Mouse (Mus musculus) MN1 (cell line): ENCODE data around the gene Cnga4.
"Not testable (repeated sequence)": the region's sequence is repeated elsewhere in the genome, so short reads cannot be mapped to it uniquely, and the experiment has no call there.

Source experiments
- DNase-seq: peaks from one replicate; pipeline ENCODE4 v3.0.0-alpha.2; 2016; ENCODE audit warnings: low spot score

Cnga4 gene

DNA sequence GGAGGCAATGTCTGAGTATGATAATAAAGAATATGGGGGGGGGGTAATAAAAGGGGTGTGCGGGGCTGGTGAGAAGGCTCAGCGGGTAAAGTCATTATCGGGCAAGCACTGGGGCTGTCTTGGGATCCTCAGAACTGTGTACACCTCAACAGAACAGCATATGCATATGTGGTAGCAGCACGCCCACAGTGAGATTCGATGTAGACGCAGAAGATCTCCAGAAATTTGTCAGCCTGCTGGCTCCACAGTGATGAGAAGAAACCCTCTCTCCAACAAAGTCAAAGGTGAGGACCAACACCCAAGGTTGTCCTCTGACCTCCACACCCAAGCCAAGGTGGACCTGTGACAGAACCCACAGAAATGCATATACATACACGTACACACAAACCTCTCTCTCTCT is 12.2 kb downstream of the Cnga4 start:
- DNase-seq, result no peak

DNA sequence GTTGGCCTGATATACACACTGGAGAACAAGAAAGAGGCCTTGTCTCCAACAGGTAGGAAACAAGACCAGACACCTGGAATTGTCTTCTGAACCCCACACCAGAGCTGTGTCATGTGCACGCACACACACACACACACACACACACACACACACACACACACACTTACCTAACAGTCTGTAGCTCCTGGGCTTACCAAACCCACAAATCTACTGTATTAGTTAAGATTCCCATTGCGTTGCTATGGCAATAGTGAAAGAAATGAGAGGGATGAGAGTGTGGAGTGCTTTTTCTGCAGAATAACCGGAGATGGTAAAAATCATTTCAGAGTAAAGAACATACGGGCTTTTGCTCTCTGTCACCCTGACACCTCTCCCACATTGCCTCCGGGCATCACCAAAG is 13.7 kb downstream of the Cnga4 start:
- no peak for DNase-seq

DNA sequence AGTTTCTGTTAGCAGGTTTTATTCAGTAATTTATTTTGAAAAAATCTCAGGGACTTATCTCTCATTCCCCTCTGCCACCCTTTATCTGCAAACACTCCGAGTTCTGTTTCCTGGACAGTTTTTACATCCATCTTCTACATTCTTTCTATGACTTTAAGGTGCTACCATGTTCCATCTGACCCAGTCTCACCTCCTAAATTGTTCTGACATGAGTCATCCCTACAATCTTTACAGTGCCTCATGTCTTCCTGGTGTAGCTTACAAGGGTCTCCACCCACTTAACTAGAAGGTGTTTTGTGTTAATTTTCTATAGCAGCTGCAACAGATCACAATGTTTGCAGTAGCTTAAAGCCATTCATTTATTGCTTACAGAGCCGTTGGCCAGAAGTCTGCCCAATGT is 16.5 kb downstream of the Cnga4 start:
- DNase-seq, result no peak

DNA sequence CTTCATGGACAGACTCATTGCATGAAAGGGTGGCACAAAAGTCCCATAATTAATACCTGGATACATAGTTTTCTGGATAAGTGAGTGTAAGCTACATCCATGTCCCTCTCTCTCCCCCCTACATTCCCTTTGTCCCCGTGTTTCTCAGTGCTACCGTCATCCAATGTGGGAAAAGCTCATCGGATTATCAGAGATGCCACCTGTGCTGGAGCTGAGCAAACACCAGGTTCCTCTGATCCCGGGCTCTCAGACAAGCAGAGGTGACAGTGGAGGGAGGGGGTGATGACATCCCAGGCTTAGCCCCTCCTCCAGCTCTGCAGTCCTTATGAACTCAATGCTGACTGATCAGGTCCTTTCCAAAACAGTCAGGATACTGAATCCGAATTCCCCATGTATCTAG is 20.0 kb downstream of the Cnga4 start:
- DNase-seq, result no peak

DNA sequence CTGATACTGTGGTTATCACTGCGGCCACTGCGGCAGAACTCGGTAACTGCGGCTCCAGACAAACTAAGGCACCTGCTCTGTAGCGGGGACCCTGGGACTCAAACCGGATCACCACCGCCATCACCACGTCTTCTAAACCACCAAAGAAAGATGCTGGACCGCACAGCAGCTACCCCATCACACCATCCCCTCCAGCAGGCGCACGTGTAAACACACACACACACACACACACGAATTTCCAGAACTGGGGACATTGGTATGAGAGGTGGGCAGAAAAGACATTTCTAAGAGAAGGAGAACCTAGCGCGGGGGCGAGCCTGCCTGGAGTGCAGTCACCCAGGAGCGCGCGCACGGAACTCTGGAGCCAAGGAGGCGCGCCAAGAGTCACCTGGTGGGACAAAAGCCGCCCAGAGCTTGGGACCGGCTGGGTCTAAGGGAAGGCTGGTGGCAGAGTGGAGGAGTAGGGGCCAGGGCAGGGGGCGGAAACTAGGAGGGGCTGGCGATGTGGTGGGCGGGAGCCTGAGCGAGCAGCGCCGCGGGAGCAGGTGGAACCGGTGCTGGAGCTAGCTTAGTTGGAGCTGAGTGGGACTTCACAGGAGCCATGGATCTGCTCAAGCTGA is 21.2 kb downstream of the Cnga4 start, which contains the start of gene Cckbr:
TSS of gene Cckbr (plus strand) at position 308 of the 620 bp plus-strand sequence.
- no peak for DNase-seq

DNA sequence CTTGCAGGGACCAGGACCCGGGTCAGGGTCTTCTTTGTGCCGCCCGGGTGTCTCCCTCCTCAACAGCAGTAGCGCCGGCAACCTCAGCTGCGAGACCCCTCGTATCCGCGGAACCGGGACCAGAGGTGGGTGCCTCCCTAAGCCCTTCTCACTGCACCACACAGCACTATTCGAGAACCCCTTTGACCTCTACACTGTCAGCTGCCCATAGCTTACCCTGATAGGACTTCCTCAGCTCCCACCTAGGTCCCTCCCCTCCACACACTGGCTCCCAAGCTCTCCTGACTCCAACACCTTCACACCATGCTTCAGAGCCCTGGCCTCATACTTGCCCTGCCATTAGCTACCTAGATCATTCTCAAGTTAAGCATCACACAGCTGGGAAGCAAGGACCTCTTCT is 21.7 kb downstream of the Cnga4 start:
- DNase-seq, result no peak

DNA sequence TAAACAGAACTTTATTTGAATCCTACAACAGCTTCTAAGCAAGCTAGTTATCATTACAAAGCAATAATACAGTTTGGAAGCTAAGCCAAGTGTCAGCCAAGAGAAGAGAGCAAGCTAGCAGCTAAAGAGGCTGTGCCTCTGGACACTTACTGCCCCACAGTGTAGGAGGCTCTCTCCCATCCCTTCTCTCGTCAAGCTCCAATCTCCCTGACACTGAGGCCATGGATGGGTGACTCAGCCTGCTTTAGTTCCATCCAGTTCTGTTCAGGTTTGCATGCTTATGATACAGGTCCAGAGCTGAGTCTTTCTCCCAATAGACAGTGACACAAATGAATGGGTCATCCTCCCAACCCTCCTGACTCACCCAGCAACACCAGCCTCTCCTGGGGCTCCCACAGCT is 27.7 kb downstream of the Cnga4 start:
- DNase-seq, result no peak

DNA sequence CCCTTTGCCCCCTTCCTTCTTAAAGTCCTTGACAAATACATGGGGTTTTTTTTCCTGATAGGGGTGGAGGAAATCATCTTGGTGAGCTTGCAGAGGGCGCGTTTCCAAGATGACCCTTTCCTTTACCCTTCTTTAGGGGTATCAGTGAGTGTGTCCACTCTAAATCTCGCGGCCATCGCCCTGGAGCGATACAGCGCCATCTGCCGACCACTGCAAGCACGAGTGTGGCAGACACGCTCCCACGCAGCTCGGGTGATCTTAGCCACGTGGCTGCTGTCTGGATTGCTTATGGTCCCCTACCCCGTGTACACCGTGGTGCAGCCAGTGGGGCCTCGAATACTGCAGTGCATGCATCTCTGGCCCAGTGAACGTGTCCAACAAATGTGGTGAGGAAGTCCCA is 29.5 kb downstream of the Cnga4 start:
- DNase-seq, result no peak

DNA sequence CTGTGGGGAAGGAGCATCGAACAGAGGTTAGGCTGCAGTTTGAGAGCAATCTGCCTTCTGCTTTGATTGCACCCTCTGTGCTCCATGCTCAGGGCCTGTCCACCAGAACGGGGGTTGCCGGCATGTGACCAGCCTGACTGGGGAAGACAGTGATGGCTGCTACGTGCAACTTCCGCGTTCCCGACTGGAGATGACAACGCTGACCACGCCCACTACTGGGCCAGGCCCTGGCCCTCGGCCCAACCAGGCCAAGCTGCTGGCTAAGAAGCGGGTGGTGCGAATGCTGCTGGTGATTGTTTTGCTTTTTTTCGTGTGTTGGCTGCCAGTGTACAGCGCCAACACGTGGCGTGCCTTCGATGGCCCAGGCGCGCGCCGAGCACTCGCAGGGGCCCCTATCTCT is 30.4 kb downstream of the Cnga4 start:
- DNase-seq, result no peak

DNA sequence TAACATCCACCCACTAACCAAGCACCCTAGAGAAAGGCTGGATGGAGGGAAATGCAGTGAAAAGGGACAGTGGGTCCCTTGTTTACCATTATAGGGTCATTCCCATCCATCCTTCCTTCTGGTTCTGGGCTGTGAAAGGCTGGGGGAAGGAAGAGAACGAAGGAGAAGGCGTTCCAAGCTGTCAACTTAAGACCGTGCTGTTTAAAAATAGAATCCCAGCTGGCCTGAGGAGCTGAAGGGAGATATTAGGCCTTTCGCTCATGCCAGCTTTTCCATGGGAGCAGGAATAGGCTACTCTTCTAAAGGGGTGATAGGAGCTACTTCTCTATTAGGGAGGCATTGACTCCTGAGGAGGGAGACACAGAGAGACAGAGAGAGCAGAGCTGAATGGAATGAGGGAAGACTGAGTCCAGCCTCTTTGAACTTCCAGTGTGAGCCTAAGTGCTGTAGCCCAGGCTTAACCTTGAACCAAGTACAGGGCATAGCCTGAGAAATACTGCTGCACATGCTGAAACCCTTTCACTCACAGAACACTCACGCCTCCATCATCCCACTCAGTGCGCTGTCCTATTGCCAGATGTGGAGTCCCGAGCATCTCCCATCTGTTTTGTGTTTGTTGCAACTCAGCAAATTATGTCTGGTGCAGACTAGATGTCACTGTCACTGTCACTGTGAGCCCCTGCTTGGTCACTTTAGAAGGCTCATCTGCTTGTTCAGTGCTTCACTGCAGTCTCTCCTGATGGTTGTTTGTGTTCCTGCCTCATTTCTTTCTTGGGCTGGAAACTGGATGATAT is 33.8 kb downstream of the Cnga4 start:
- DNase-seq, result no peak

DNA sequence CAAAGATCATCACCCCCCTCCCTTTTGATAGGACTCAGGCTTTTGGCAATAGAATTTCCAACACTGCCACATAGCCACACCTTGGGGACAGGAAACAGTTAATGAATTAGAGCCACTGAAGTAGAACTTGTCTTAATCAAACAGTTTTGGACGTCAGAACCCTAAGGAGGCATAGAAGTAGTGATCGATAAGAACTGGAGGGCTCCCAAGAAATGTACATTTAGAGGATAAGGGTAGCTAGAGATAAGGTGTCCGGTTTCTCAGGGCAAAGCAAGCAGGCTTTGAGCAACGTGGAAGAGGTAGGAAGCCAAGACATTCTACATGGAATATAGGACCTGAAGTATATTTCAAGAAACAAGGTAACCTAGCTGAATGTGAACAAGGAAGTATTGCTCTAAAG is 37.1 kb downstream of the Cnga4 start:
- no peak for DNase-seq

DNA sequence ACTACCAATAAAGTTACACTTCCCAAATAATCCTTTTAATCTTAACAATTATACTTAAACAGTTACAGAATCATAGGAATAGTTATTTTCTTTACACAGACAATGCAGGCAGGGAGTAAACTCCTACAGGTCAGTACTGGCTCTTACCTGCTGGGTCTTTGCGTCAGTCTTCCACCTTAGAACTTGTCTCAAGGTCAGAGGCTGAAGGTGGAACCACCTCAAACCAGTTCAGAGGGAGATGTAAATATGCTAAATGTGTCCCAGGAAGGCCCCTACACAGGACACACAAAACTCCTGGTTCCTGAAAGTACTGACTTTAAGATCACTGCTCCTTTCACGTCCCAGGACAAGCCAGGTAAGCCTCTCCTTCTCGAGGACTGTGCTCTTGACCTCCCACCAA is 40.7 kb downstream of the Cnga4 start:
- DNase-seq, result no peak

DNA sequence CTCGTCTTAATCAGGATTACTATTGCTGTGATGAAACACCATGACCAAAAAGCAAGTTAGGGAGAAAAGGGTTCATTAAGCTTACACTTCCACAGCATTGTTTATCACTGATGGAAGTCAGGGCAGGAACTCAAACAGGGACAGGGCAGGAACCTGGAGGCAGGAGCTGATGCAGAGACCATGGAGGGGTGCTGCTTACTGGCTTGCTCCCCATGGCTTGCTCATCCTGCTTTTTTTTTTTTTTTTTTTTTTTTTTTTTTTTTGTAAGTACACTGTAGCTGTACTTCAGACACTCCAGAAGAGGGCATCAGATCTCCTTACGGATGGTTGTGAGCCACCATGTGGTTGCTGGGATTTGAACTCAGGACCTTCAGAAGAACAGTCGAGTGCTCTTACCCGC is 49.0 kb downstream of the Cnga4 start:
- DNase-seq, result not testable (repeated sequence)
